Mouse (Mus musculus) forebrain, postnatal 0 days (tissue): Measurements from ENCODE around the gene Hoxd11. TPM values are rescaled to one million over a fixed set of nuclear protein-coding genes. Genes with fewer than 3 reads are reported as not detected.

ENCODE experiments used
- ATAC-seq: fragments of 200-750 bp; cut with Nextera tagmentation; 2 replicates; pipeline ENCODE4 v1.8.0; 2017; ENCODE audit warnings: mild to moderate bottlenecking, moderate library complexity
- DNase-seq: peaks from one replicate; pipeline ENCODE4 v3.0.0-alpha.2; 2015
- H3K27ac ChIP-seq: fragments of 300-500 bp; sonication (generic); 2 replicates; pipeline ENCODE4 v1.5.1; 2014; ENCODE audit warnings: low read depth, mild to moderate bottlenecking, antibody characterized with exemption, low read length, moderate library complexity, mixed read lengths
- H3K27me3 ChIP-seq: fragments of 300-500 bp; sonication (generic); 2 replicates; pipeline ENCODE4 v1.6.1; 2014; ENCODE audit warnings: mild to moderate bottlenecking, low read length, mixed read lengths; ENCODE audit not compliant: insufficient read depth
- H3K36me3 ChIP-seq: fragments of 300-500 bp; sonication (generic); 2 replicates; pipeline ENCODE4 v1.6.1; 2014; ENCODE audit warnings: mild to moderate bottlenecking, moderate library complexity; ENCODE audit not compliant: insufficient read depth
- H3K4me1 ChIP-seq: fragments of 300-500 bp; sonication (generic); 2 replicates; pipeline ENCODE4 v1.6.1; 2014; ENCODE audit warnings: antibody characterized with exemption; ENCODE audit not compliant: insufficient read depth
- H3K4me2 ChIP-seq: fragments of 300-500 bp; sonication (generic); 2 replicates; pipeline ENCODE4 v1.6.1; 2014; ENCODE audit warnings: low read depth, mild to moderate bottlenecking, moderate library complexity
- H3K4me3 ChIP-seq: fragments of 300-500 bp; sonication (generic); 2 replicates; pipeline ENCODE4 v1.5.1; 2014; ENCODE audit warnings: low read depth, low read length, mixed read lengths
- H3K9ac ChIP-seq: fragments of 300-500 bp; sonication (generic); 2 replicates; pipeline ENCODE4 v1.6.1; 2014; ENCODE audit warnings: mild to moderate bottlenecking
- H3K9me3 ChIP-seq: fragments of 300-500 bp; sonication (generic); 2 replicates; pipeline ENCODE4 v1.6.1; 2016; ENCODE audit warnings: low read length
- CTCF ChIP-seq: sonication (generic); IDR thresholded peaks from 2 replicates; pipeline ENCODE4 v1.5.1; 2016; ENCODE audit warnings: antibody characterized with exemption, control low read depth, low read depth
- WGBS: fragments of 180-500 bp; shearing (Covaris S2); extraction: QIAGEN DNeasy Blood & Tissue Kit; methylation state at CpG from one replicate; pipeline ENCODE4 v1.1.7; 2014; 5-methylcytosine and 5-hydroxymethylcytosine counted together
- polyA plus RNA-seq: library from polyadenylated mRNA; unstranded; fragments of >200 nt; fragmentation: Nextera tagmentation; extraction: Ambion mirVana; gene quantifications from 2 replicates; pipeline ENCODE4 v1.2.1, GENCODE M21; 2015
- total RNA-seq: library from RNA; depleted of rRNA; stranded (reverse); fragments of >200 nt; gene quantifications from 2 replicates; pipeline ENCODE4 v1.2.3, GENCODE M21; 2014

Gene Hoxd11
- total and polyA plus RNA-seq, 2 experiments from 2014 or later = not detected

- WGBS = 2% methylated on average over 65 of the region's 85 CpGs
- Histone ChIP-seq H3K27me3 (peaks cover 85% of the 10 kb centered on the region), H3K9ac (no peak overlapping the region), H3K27ac (no peak overlapping the region), H3K4me3 (peak overlapping the region; percentile 26), H3K36me3 (no peaks in the 10 kb centered on the region), H3K4me2 (peak overlapping the region; percentile 45), H3K4me1 (no peaks in the 10 kb centered on the region), H3K9me3 (no peaks in the 10 kb centered on the region)
- TF ChIP-seq CTCF = no peak
- ATAC-seq (no peak), DNase-seq (no peak)
Observed at GRCm38 (mm10) chr2:74705467-74706089, 26.2 kb downstream of the Hoxd11 start.

DNA sequence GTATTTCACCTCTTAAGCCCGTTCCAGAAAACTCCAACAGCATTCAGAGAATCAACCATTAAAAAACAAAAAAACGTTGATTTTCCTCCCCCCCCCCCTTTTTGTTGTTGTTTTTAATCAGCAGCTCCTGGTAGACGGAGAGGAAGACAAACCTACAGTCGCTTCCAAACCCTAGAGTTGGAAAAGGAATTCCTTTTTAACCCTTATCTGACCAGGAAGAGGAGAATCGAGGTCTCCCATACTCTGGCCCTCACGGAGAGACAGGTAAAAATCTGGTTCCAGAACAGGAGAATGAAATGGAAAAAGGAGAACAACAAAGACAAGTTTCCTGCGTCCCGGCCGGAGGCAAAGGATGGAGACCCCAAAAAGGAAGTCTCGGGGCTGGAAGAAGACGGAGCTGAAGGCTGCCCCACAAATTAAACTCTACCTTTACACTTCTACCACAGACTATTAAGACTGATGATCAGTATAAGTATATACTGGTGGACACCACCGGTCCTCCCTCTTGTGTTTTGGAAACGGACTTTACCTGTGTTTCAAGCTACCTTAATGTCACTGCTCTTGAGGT lies 27.1 kb downstream of the Hoxd11 start:
- 2% methylated on average over 13 of the region's 13 CpGs for WGBS

DNA sequence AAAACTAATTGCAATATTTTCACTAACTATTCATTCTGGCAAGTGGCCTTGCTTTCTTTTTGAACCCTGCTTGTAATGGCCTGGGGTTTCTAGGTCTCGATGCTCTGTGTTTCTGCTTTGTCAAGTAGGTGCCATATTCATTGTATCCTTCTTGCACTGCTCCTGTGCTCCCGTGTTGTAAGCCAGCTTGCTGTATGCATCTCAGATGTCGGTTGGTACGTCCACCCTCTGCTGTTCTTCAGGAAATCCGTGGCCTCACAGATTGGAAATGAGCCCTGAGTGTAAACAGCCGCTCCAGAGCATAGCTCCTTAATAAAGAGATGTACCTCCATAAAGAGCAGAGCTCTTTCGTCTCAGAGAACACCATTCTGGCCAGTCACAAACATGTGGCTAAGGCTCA lies 28.2 kb downstream of the Hoxd11 start:
- peaks cover 81% of the 10 kb centered on the region for H3K27me3 ChIP-seq
- H3K36me3 ChIP-seq = no peaks in the 10 kb centered on the region
- no peaks in the 10 kb centered on the region for H3K4me1 ChIP-seq
- H3K9me3 ChIP-seq = no peaks in the 10 kb centered on the region
- DNase-seq (no peak), ATAC-seq (no peak)
- H3K27ac ChIP-seq = no peak overlapping the region
- H3K9ac ChIP-seq = no peak overlapping the region
- no peak overlapping the region for H3K4me3 ChIP-seq
- 9% methylated on average over 7 of the region's 7 CpGs for WGBS
- no peak for TF ChIP-seq CTCF
- H3K4me2 ChIP-seq = no peak overlapping the region

More for the DNA sequence above, 27.1 kb downstream of the Hoxd11 start:
- Histone ChIP-seq H3K36me3 (no peaks in the 10 kb centered on the region), H3K4me2 (no peak overlapping the region), H3K27ac (no peak overlapping the region), H3K9ac (no peak overlapping the region), H3K4me3 (no peak overlapping the region), H3K27me3 (peaks cover 82% of the 10 kb centered on the region), H3K9me3 (no peaks in the 10 kb centered on the region), H3K4me1 (no peaks in the 10 kb centered on the region)
- no peak for DNase-seq
- no peak for ATAC-seq
- TF ChIP-seq CTCF = no peak

DNA sequence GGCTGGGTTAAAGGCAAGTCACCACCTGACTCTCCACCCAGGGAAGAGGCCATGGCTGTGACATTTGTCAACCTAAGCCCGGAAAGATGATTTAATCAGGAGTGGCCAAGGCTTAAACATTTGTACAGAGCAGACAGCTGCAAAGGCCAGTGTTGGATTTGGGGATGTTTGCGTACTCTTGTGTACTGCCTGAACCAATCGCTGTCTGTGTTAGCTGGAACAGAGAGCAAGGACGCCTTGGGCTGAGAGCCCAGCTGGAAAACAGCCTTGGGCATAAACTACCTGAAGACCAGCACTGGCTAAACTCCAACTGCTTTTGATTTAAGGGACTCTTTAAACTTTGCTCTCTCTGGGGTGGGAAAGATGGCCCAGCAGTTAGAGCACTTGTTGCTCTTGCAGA lies 29.3 kb downstream of the Hoxd11 start:
- WGBS = 5% methylated on average over 4 of the region's 4 CpGs
- no peak overlapping the region for H3K27ac ChIP-seq
- no peak for TF ChIP-seq CTCF
- no peak for ATAC-seq
- H3K4me1 ChIP-seq = no peaks in the 10 kb centered on the region
- no peaks in the 10 kb centered on the region for H3K9me3 ChIP-seq
- no peak for DNase-seq
- H3K4me3 ChIP-seq = no peak overlapping the region
- H3K27me3 ChIP-seq = peaks cover 82% of the 10 kb centered on the region
- H3K9ac ChIP-seq = no peak overlapping the region
- no peak overlapping the region for H3K4me2 ChIP-seq
- no peaks in the 10 kb centered on the region for H3K36me3 ChIP-seq

GRCm38 (mm10) chr2:74709465-74710419 lies 30.4 kb downstream of the Hoxd11 start:
- no peak for DNase-seq
- ATAC-seq = no peak
- 4% methylated on average over 5 of the region's 5 CpGs for WGBS
- no peak for TF ChIP-seq CTCF
- no peak overlapping the region for H3K4me3 ChIP-seq
- H3K4me1 ChIP-seq = no peaks in the 10 kb centered on the region
- H3K36me3 ChIP-seq = no peaks in the 10 kb centered on the region
- no peak overlapping the region for H3K27ac ChIP-seq
- no peak overlapping the region for H3K4me2 ChIP-seq
- H3K27me3 ChIP-seq = peaks cover 83% of the 10 kb centered on the region
- H3K9ac ChIP-seq = no peak overlapping the region
- H3K9me3 ChIP-seq = no peaks in the 10 kb centered on the region

DNA sequence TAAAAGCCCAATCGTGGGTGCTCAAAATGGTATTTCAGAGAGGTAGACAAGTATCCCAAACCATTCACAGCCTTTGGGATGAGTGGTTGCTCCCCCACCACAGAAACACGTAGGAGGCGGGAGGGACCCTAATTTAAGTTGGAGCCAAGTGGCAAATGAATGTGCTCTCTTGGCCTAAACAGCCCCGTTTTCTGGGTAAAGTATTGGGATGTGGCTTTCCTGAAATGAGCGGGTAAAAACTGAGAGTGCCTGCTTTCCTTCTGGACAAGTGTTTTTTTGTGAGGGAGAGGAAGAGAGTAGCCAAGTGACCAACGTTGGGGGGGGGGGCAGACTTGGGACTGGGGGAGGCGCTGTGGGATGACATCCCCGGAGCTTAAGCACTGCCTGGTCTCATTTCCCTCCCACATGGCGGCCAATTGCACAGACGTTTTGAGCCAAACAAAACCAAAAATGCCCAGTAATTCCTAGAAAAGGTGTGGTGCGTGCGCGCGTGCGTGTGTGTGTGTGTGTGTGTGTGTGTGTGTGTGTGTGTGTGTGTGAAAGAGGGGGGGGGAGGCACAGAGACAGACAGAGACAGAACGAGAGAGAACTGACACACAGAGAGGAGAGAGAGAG lies 31.7 kb downstream of the Hoxd11 start:
- H3K4me2 ChIP-seq = no peak overlapping the region
- no peak overlapping the region for H3K27ac ChIP-seq
- H3K4me3 ChIP-seq = no peak overlapping the region
- DNase-seq = no peak
- TF ChIP-seq CTCF = no peak
- H3K4me1 ChIP-seq = no peaks in the 10 kb centered on the region
- WGBS = 1% methylated on average over 16 of the region's 16 CpGs
- H3K36me3 ChIP-seq = no peaks in the 10 kb centered on the region
- H3K27me3 ChIP-seq = peaks cover 88% of the 10 kb centered on the region
- ATAC-seq = no peak
- no peak overlapping the region for H3K9ac ChIP-seq
- no peaks in the 10 kb centered on the region for H3K9me3 ChIP-seq
